Mouse (Mus musculus) neutrophil, adult 5-6 weeks (primary cell): ENCODE results near the gene Kctd17. TPM values are rescaled to one million over a fixed set of nuclear protein-coding genes. Genes with fewer than 3 reads are reported as not detected.

Experiments used
- ATAC-seq: fragments of 151-379, 151-347 bp; 2 replicates; pipeline ENCODE4 v1.8.0; 2017; ENCODE audit warnings: mild to moderate bottlenecking, moderate TSS enrichment; ENCODE audit not compliant: insufficient number of reproducible peaks, poor library complexity, low FRiP score, severe bottlenecking; ENCODE audit errors: extremely low read depth
- total RNA-seq: library from RNA; stranded (forward); fragments of 200-1000 nt; gene quantifications from 2 replicates; pipeline ENCODE4 v1.2.3, GENCODE M21; 2017

Gene Kctd17
- total RNA-seq, 1 experiment from 2014 or later: not detected

- ATAC-seq: no peak
Measured at GRCm38 (mm10) chr15:78413083-78413718, 15.2 kb upstream of the Kctd17 start.

GRCm38 (mm10) chr15:78413719-78414117, 14.6 kb upstream of the Kctd17 start:
- no peak for ATAC-seq

GRCm38 (mm10) chr15:78414157-78414556, 14.2 kb upstream of the Kctd17 start:
- no peak for ATAC-seq

GRCm38 (mm10) chr15:78416937-78417336, 11.4 kb upstream of the Kctd17 start:
- ATAC-seq: no peak

- ATAC-seq: no peak
Measured at GRCm38 (mm10) chr15:78420395-78420794, 8.0 kb upstream of the Kctd17 start.

GRCm38 (mm10) chr15:78422046-78422956, 6.1 kb upstream of the Kctd17 start:
- peak; percentile 80 for ATAC-seq

- no peak for ATAC-seq
Measured at GRCm38 (mm10) chr15:78424507-78424906, 3.9 kb upstream of the Kctd17 start.

- no peak for ATAC-seq
Measured at GRCm38 (mm10) chr15:78425230-78425629, 3.1 kb upstream of the Kctd17 start.

GRCm38 (mm10) chr15:78429139-78429459, 735 bp downstream of the Kctd17 start:
- no peak for ATAC-seq

- ATAC-seq: no peak
Measured at GRCm38 (mm10) chr15:78429871-78430622, 1.7 kb downstream of the Kctd17 start.

- no peak for ATAC-seq
Measured at GRCm38 (mm10) chr15:78430874-78431273, 2.5 kb downstream of the Kctd17 start.

- ATAC-seq: no peak
Measured at GRCm38 (mm10) chr15:78431541-78432121, 3.3 kb downstream of the Kctd17 start.

GRCm38 (mm10) chr15:78434896-78435520, 6.6 kb downstream of the Kctd17 start:
- ATAC-seq: no peak

- no peak for ATAC-seq
Measured at GRCm38 (mm10) chr15:78435681-78436080, 7.3 kb downstream of the Kctd17 start.

GRCm38 (mm10) chr15:78436380-78437192, 8.2 kb downstream of the Kctd17 start:
- ATAC-seq: no peak

- no peak for ATAC-seq
Measured at GRCm38 (mm10) chr15:78437237-78438017, 9.1 kb downstream of the Kctd17 start.

- no peak for ATAC-seq
Measured at GRCm38 (mm10) chr15:78438018-78438394, 9.6 kb downstream of the Kctd17 start.
